Mouse (Mus musculus): ENCODE measurements around the gene Asphd1. TPM values are rescaled to one million over a fixed set of nuclear protein-coding genes. Genes with fewer than 3 reads are reported as not detected.

Gene Asphd1
- polyA plus RNA-seq (2017; shearing (Covaris generic)), result under 1 TPM; 0.48 to 0.51 TPM

- ATAC-seq, result no peak
Observed at GRCm38 (mm10) chr7:126949403-126949792, at the start of gene Asphd1. Asphd1 (minus strand) TSS chr7:126949582.

- no peak for ATAC-seq
Observed at GRCm38 (mm10) chr7:126996449-126996848, 47.1 kb upstream of the Asphd1 start.

GRCm38 (mm10) chr7:126988816-126989215 is 39.4 kb upstream of the Asphd1 start:
- no peak for ATAC-seq

- no peak for ATAC-seq
Observed at GRCm38 (mm10) chr7:126986319-126986718, 36.9 kb upstream of the Asphd1 start.

- ATAC-seq, result no peak
Observed at GRCm38 (mm10) chr7:126984667-126985444, 35.5 kb upstream of the Asphd1 start.

GRCm38 (mm10) chr7:126983113-126983512 is 33.7 kb upstream of the Asphd1 start:
- no peak for ATAC-seq

GRCm38 (mm10) chr7:126982054-126982453 is 32.7 kb upstream of the Asphd1 start:
- ATAC-seq, result no peak

- ATAC-seq, result no peak
Observed at GRCm38 (mm10) chr7:126981601-126982000, 32.2 kb upstream of the Asphd1 start.

GRCm38 (mm10) chr7:126978841-126979240 is 29.5 kb upstream of the Asphd1 start:
- peak; percentile 27 for ATAC-seq

- ATAC-seq, result no peak
Observed at GRCm38 (mm10) chr7:126976878-126977459, 27.6 kb upstream of the Asphd1 start.

- ATAC-seq, result peak; percentile 96
Observed at GRCm38 (mm10) chr7:126975950-126976866, 26.8 kb upstream of the Asphd1 start, which contains the start of gene Cdiptos. Cdiptos (minus strand) TSS chr7:126976098.

- no peak for ATAC-seq
Observed at GRCm38 (mm10) chr7:126975893-126975949, 26.3 kb upstream of the Asphd1 start, which contains the start of gene Cdipt. Cdipt (plus strand) TSS chr7:126975914.

- no peak for ATAC-seq
Observed at GRCm38 (mm10) chr7:126975493-126975892, 26.1 kb upstream of the Asphd1 start.

- ATAC-seq, result no peak
Observed at GRCm38 (mm10) chr7:126967361-126967760, 18.0 kb upstream of the Asphd1 start.

- no peak for ATAC-seq
Observed at GRCm38 (mm10) chr7:126965568-126965967, 16.2 kb upstream of the Asphd1 start.

GRCm38 (mm10) chr7:126963548-126964286 is 14.3 kb upstream of the Asphd1 start:
- ATAC-seq, result no peak

- ATAC-seq, result no peak
Observed at GRCm38 (mm10) chr7:126961965-126962364, 12.6 kb upstream of the Asphd1 start.

GRCm38 (mm10) chr7:126961095-126961494 is 11.7 kb upstream of the Asphd1 start:
- ATAC-seq, result no peak

- ATAC-seq, result no peak
Observed at GRCm38 (mm10) chr7:126959780-126960179, 10.4 kb upstream of the Asphd1 start.

GRCm38 (mm10) chr7:126955125-126955524 is 5.7 kb upstream of the Asphd1 start:
- no peak for ATAC-seq

GRCm38 (mm10) chr7:126952646-126953045 is 3.3 kb upstream of the Asphd1 start:
- no peak for ATAC-seq

- no peak for ATAC-seq
Observed at GRCm38 (mm10) chr7:126951741-126952140, 2.4 kb upstream of the Asphd1 start.
